ENCODE assay signal across 9 mouse cellular contexts in the genomic region with DNA sequence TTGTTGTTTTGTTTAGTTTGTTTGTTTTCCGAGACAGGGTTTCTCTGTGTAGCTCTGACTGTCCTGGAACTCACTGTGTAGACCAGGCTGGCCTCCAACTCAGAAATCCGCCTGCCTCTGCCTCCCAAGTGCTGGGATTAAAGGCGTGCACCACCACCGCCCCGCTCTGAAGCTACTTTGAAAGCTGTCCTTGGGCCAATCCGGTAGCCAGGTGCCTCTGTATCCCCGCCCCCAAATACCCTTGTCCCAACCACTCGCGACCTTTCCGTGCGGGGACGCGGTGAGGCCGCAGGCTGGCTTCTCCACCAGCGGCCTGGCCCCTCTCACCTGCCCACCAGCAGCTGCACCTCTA. TPM values are rescaled to one million over a fixed set of nuclear protein-coding genes. Genes with fewer than 3 reads are reported as not detected.
DNase-seq lines count a peak whose midpoint lies in the region; ATAC-seq and TF ChIP-seq lines count a peak whose summit lies in the region.
"Not testable (repeated sequence)": the region's sequence is repeated elsewhere in the genome, so short reads cannot be mapped to it uniquely, and the experiment has no call there.
"Had no signal": no experiment of that assay in that cellular context is flagged by ENCODE, and none has a peak within 500 bp of the region (broad histone marks: within the 10 kb centered on the region; RNA-seq: fewer than 3 reads in every experiment).

No protein-coding gene starts in this region.

- peak overlapping the region; percentile 91 for H3K27ac ChIP-seq in forebrain, embryonic 13.5 days
- peak overlapping the region; percentile 97 for H3K27ac ChIP-seq in heart, postnatal 0 days (ENCODE audit: low read depth)
- peak overlapping the region; percentile 83 for H3K27ac ChIP-seq in kidney, embryonic 14.5 days (ENCODE audit: low read depth, low read length)
- H3K27ac ChIP-seq in liver, embryonic 13.5 days, result peak overlapping the region; percentile 89
- H3K27ac ChIP-seq in midbrain, embryonic 11.5 days (ENCODE audit: low read depth, low read length), result peak overlapping the region; percentile 82
- peak overlapping the region; percentile 97 for H3K27ac ChIP-seq in small intestine, adult 2 months (ENCODE audit: insufficient read depth, low read depth, low read length)

- peaks cover 14% of the 10 kb centered on the region for H3K4me1 ChIP-seq in E14TG2a.4 (replicated peaks; ENCODE audit: low read depth, low read length)
- peaks cover 15% of the 10 kb centered on the region; the same call in 1 of the 2 replicates for H3K4me1 ChIP-seq in forebrain, embryonic 13.5 days
- H3K4me1 ChIP-seq in heart, postnatal 0 days (ENCODE audit: control insufficient read depth, insufficient read depth); kidney, embryonic 14.5 days (ENCODE audit: control insufficient read depth, insufficient read depth, low read length); midbrain, embryonic 11.5 days (ENCODE audit: control insufficient read depth, insufficient read depth, low read length); small intestine, adult 2 months (ENCODE audit: control insufficient read depth, insufficient read depth, insufficient read length, low read length): not testable (repeated sequence)
- peaks cover 25% of the 10 kb centered on the region for H3K4me1 ChIP-seq in liver, embryonic 13.5 days (replicated peaks)

- H3K36me3 ChIP-seq in E14TG2a.4 (ENCODE audit: insufficient read depth, low read length), result peaks cover 24% of the 10 kb centered on the region
- H3K36me3 ChIP-seq in forebrain, embryonic 13.5 days (ENCODE audit: poor library complexity, severe bottlenecking); heart, postnatal 0 days (replicated peaks; ENCODE audit: control insufficient read depth, insufficient read depth, low read length); kidney, embryonic 14.5 days (ENCODE audit: control insufficient read depth, insufficient read depth, low read length); liver, embryonic 13.5 days; midbrain, embryonic 11.5 days (ENCODE audit: control insufficient read depth, insufficient read depth, low read length); small intestine, adult 2 months (ENCODE audit: control insufficient read depth, insufficient read depth, low read length): not testable (repeated sequence)

- peak overlapping the region; percentile 76 for H3K9ac ChIP-seq in forebrain, embryonic 13.5 days
- H3K9ac ChIP-seq in heart, postnatal 0 days (replicated peaks; ENCODE audit: low read depth, low read length), result peak overlapping the region; percentile 71
- peak overlapping the region; percentile 64 for H3K9ac ChIP-seq in kidney, embryonic 14.5 days (ENCODE audit: low read depth, low read length)
- H3K9ac ChIP-seq in liver, embryonic 13.5 days, result peak overlapping the region; percentile 84
- H3K9ac ChIP-seq in midbrain, embryonic 11.5 days (ENCODE audit: low read length), result peak overlapping the region; percentile 76

- not testable (repeated sequence) for TF ChIP-seq EP300 in heart, postnatal 0 days (IDR thresholded peaks at IDR 0.05; ENCODE audit: low read depth)

- DNase-seq in heart, postnatal 0 days (ENCODE audit: low spot score); liver, embryonic 13.5 days; midbrain, embryonic 11.5 days (ENCODE audit: low spot score, missing footprints): not testable (repeated sequence)

- H3K4me3 ChIP-seq in E14TG2a.4 (replicated peaks; ENCODE audit: low read length), result peak overlapping the region; percentile 89
- H3K4me3 ChIP-seq in forebrain, embryonic 13.5 days, result peak overlapping the region; percentile 74
- peak overlapping the region; percentile 80 for H3K4me3 ChIP-seq in heart, postnatal 0 days (ENCODE audit: low read depth, low read length)
- peak overlapping the region; percentile 66 for H3K4me3 ChIP-seq in kidney, embryonic 14.5 days (ENCODE audit: low read length)
- H3K4me3 ChIP-seq in liver, embryonic 13.5 days (replicated peaks), result peak overlapping the region; percentile 79
- peak overlapping the region; percentile 68 for H3K4me3 ChIP-seq in midbrain, embryonic 11.5 days (ENCODE audit: low read depth, low read length)
- peak overlapping the region; percentile 81 for H3K4me3 ChIP-seq in small intestine, adult 2 months (ENCODE audit: low read depth, low read length)

- TF ChIP-seq POLR2A in small intestine, adult 2 months (IDR thresholded peaks at IDR 0.05; ENCODE audit: low read depth, low read length), result not testable (repeated sequence)

- H3K4me2 ChIP-seq in forebrain, embryonic 13.5 days, result peak overlapping the region; percentile 54
- peak overlapping the region; percentile 55 for H3K4me2 ChIP-seq in heart, postnatal 0 days (ENCODE audit: low read depth, low read length)
- peak overlapping the region; percentile 35 for H3K4me2 ChIP-seq in kidney, embryonic 14.5 days (replicated peaks; ENCODE audit: low read depth, low read length)
- H3K4me2 ChIP-seq in liver, embryonic 13.5 days, result peak overlapping the region; percentile 70
- peak overlapping the region; percentile 34 for H3K4me2 ChIP-seq in midbrain, embryonic 11.5 days

- peak; percentile 57 for ATAC-seq in common myeloid progenitor, adult 5-6 weeks (replicated peaks; ENCODE audit: low read depth, poor library complexity, severe bottlenecking)
- ATAC-seq in forebrain, embryonic 13.5 days, result peak; percentile 57
- ATAC-seq in heart, postnatal 0 days (ENCODE audit: insufficient read depth, low read depth), result peak; percentile 70
- peak; percentile 68 for ATAC-seq in kidney, embryonic 14.5 days (ENCODE audit: low FRiP score, low TSS enrichment)
- ATAC-seq in liver, embryonic 13.5 days (ENCODE audit: low read depth), result peak; percentile 72
- peak; percentile 68; the same call in 1 of the 2 replicates for ATAC-seq in midbrain, embryonic 11.5 days (ENCODE audit: low FRiP score)

- 6% methylated on average over 15 of the region's 15 CpGs for WGBS in forebrain, embryonic 13.5 days
- WGBS in heart, postnatal 0 days, result 4% methylated on average over 15 of the region's 15 CpGs
- WGBS in kidney, embryonic 14.5 days, result 6% methylated on average over 15 of the region's 15 CpGs
- 3% methylated on average over 15 of the region's 15 CpGs for WGBS in liver, embryonic 13.5 days (ENCODE audit: insufficient replicate concordance)
- WGBS in midbrain, embryonic 11.5 days, result 7% methylated on average over 15 of the region's 15 CpGs
- 5% methylated on average over 15 of the region's 15 CpGs for WGBS in small intestine, adult 2 months

- H3K9me3 ChIP-seq in E14TG2a.4 (ENCODE audit: low read length); forebrain, embryonic 13.5 days (replicated peaks); heart, postnatal 0 days (replicated peaks; ENCODE audit: control insufficient read depth, low read length); kidney, embryonic 14.5 days (ENCODE audit: control insufficient read depth, low read length); liver, embryonic 13.5 days (replicated peaks); midbrain, embryonic 11.5 days (ENCODE audit: control insufficient read depth, low read length): not testable (repeated sequence)

- H3K27me3 ChIP-seq in E14TG2a.4 (ENCODE audit: insufficient read depth, low read length); forebrain, embryonic 13.5 days; heart, postnatal 0 days (ENCODE audit: control insufficient read depth, insufficient read depth, low read length); kidney, embryonic 14.5 days (ENCODE audit: control insufficient read depth, insufficient read depth, low read length); liver, embryonic 13.5 days; midbrain, embryonic 11.5 days (ENCODE audit: control insufficient read depth, insufficient read depth, low read length); small intestine, adult 2 months (ENCODE audit: control insufficient read depth, insufficient read depth, low read length): not testable (repeated sequence)

- not testable (repeated sequence) for TF ChIP-seq CTCF in E14TG2a.4 (conservative IDR thresholded peaks at IDR 0.05; ENCODE audit: low read length); heart, postnatal 0 days (IDR thresholded peaks at IDR 0.05; ENCODE audit: low read depth); small intestine, adult 2 months (IDR thresholded peaks at IDR 0.05; ENCODE audit: extremely low read depth, insufficient read length, insufficient replicate concordance, low read depth, low read length)

RNA-seq across cellular contexts. Expression of a gene that starts 0.3 kb away (rescaled TPM):
- 6.5 and 8.2 TPM in 2 replicates for total RNA-seq in common myeloid progenitor, adult 5-6 weeks (2017)
- 12.2 and 12.8 TPM in 2 replicates for polyA plus RNA-seq in forebrain, embryonic 13.5 days (2015; fragmentation: Nextera tagmentation; extraction: Ambion mirVana)
- 0.93 and 1.2 TPM in 2 replicates for total RNA-seq in heart, postnatal 0 days (2014; rRNA removed; ENCODE audit: low replicate concordance)
- 2.1 and 2.6 TPM in 2 replicates for polyA plus RNA-seq in heart, postnatal 0 days (2015; fragmentation: Nextera tagmentation; extraction: Ambion mirVana)
- 6.8 and 7.8 TPM in 2 replicates for polyA plus RNA-seq in kidney, embryonic 14.5 days (2014; fragmentation: Nextera tagmentation; extraction: Ambion mirVana)
- 2.7 and 2.8 TPM in 2 replicates for polyA plus RNA-seq in liver, embryonic 13.5 days (2015; fragmentation: Nextera tagmentation; extraction: Ambion mirVana)
- 9.6 and 9.9 TPM in 2 replicates for polyA plus RNA-seq in midbrain, embryonic 11.5 days (2014; fragmentation: Nextera tagmentation; extraction: Ambion mirVana)
- polyA plus RNA-seq in small intestine, adult 2 months (2012; rRNA removed), result 0.22 and 0.32 TPM in 2 replicates

RNA-seq across cellular contexts. Expression of a gene that starts 0.5 kb away (rescaled TPM):
- total RNA-seq in common myeloid progenitor, adult 5-6 weeks (2017), result 11.4 and 17.4 TPM in 2 replicates
- polyA plus RNA-seq in forebrain, embryonic 13.5 days (2015; fragmentation: Nextera tagmentation; extraction: Ambion mirVana), result 22.1 and 27.4 TPM in 2 replicates
- 14.1 and 27.9 TPM in 2 replicates for total RNA-seq in heart, postnatal 0 days (2014; rRNA removed; ENCODE audit: low replicate concordance)
- polyA plus RNA-seq in heart, postnatal 0 days (2015; fragmentation: Nextera tagmentation; extraction: Ambion mirVana), result 73.1 and 84.7 TPM in 2 replicates
- 32.0 and 43.5 TPM in 2 replicates for polyA plus RNA-seq in kidney, embryonic 14.5 days (2014; fragmentation: Nextera tagmentation; extraction: Ambion mirVana)
- 15.1 and 15.5 TPM in 2 replicates for polyA plus RNA-seq in liver, embryonic 13.5 days (2015; fragmentation: Nextera tagmentation; extraction: Ambion mirVana)
- polyA plus RNA-seq in midbrain, embryonic 11.5 days (2014; fragmentation: Nextera tagmentation; extraction: Ambion mirVana), result 23.4 and 32.1 TPM in 2 replicates
- 1.3 and 5.0 TPM in 2 replicates for polyA plus RNA-seq in small intestine, adult 2 months (2012; rRNA removed)

RNA-seq across cellular contexts. Expression of a gene that starts 0.5 kb away (rescaled TPM):
- total RNA-seq in common myeloid progenitor, adult 5-6 weeks (2017), result 4.1 and 11.1 TPM in 2 replicates
- polyA plus RNA-seq in forebrain, embryonic 13.5 days (2015; fragmentation: Nextera tagmentation; extraction: Ambion mirVana), result 9.9 and 10.8 TPM in 2 replicates
- total RNA-seq in heart, postnatal 0 days (2014; rRNA removed; ENCODE audit: low replicate concordance), result 17.6 and 20.8 TPM in 2 replicates
- 14.6 and 20.8 TPM in 2 replicates for polyA plus RNA-seq in heart, postnatal 0 days (2015; fragmentation: Nextera tagmentation; extraction: Ambion mirVana)
- 18.0 and 20.7 TPM in 2 replicates for polyA plus RNA-seq in kidney, embryonic 14.5 days (2014; fragmentation: Nextera tagmentation; extraction: Ambion mirVana)
- 6.9 and 11.6 TPM in 2 replicates for polyA plus RNA-seq in liver, embryonic 13.5 days (2015; fragmentation: Nextera tagmentation; extraction: Ambion mirVana)
- polyA plus RNA-seq in midbrain, embryonic 11.5 days (2014; fragmentation: Nextera tagmentation; extraction: Ambion mirVana), result 14.1 and 18.5 TPM in 2 replicates
- polyA plus RNA-seq in small intestine, adult 2 months (2012; rRNA removed), result 5.0 and 5.1 TPM in 2 replicates

RNA-seq across cellular contexts. Expression of a gene that starts 5.2 kb away (rescaled TPM):
- total RNA-seq in common myeloid progenitor, adult 5-6 weeks (2017), result not detected in 2 replicates
- 22.9 and 38.6 TPM in 2 replicates for polyA plus RNA-seq in forebrain, embryonic 13.5 days (2015; fragmentation: Nextera tagmentation; extraction: Ambion mirVana)
- total RNA-seq in heart, postnatal 0 days (2014; rRNA removed; ENCODE audit: low replicate concordance), result not detected in 2 replicates
- polyA plus RNA-seq in heart, postnatal 0 days (2015; fragmentation: Nextera tagmentation; extraction: Ambion mirVana), result 72.6 and 84.7 TPM in 2 replicates
- polyA plus RNA-seq in kidney, embryonic 14.5 days (2014; fragmentation: Nextera tagmentation; extraction: Ambion mirVana), result 40.6 and 44.1 TPM in 2 replicates
- 14.7 and 18.1 TPM in 2 replicates for polyA plus RNA-seq in liver, embryonic 13.5 days (2015; fragmentation: Nextera tagmentation; extraction: Ambion mirVana)
- polyA plus RNA-seq in midbrain, embryonic 11.5 days (2014; fragmentation: Nextera tagmentation; extraction: Ambion mirVana), result 14.0 and 17.3 TPM in 2 replicates
- not detected in 2 replicates for polyA plus RNA-seq in small intestine, adult 2 months (2012; rRNA removed)
- polyA plus RNA-seq: adrenal gland, adult 2 months had no signal
